Mouse (Mus musculus) CD4-positive, CD25-positive, alpha-beta regulatory T cell, adult 2 months (primary cell): Measurements from ENCODE around the gene Ergic1.

Source experiments
- DNase-seq: peaks from one replicate; pipeline ENCODE4 v3.0.0-alpha.2; 2012; ENCODE audit warnings: low read depth, low spot score

Gene Ergic1

DNA sequence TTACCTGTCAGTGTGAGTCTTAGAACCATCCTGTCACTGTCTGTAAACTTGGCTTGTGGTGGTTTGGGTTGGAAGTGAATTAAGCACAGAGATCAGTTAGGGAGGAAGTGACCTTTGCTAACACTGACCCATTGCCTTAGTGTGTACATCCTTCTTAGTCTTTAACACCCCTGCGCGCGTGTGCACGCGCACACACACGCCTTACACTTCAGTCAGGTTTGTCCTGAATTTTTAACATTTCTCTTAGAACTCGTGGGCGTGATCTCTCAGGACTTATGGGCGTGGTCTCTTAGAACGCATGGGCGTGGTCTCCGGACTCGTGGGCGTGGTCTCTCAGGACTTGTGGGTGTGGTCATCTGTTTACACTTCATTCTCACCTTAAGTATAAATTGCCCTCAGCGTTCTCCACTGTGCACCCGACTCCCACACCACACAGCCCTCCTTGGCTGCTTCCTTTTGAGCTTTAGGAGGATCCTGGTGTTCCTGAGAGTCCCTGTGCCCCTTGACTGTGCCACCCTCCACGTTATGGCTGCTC lies 39.7 kb downstream of the Ergic1 start:
- peak; percentile 26 for DNase-seq

DNA sequence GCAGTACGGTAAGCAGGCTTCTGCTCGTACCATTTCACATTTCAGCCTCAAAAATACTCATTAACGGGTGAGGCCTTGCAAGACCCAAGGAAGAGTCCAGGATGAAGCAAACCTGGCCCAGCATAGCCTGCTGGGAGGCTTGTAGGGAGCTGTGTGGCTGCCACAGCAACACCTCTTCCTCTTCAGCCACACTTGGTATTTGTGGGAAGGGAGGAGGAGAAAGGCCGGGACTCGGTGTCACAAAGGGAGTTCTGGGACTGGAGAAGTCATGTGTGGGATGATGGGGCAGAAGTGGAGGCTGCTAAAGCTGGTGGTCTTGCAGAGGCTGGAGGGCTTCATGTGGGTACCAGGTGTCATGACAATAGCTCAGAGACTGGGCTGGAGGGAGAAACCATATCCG lies 40.2 kb downstream of the Ergic1 start:
- DNase-seq = no peak

DNA sequence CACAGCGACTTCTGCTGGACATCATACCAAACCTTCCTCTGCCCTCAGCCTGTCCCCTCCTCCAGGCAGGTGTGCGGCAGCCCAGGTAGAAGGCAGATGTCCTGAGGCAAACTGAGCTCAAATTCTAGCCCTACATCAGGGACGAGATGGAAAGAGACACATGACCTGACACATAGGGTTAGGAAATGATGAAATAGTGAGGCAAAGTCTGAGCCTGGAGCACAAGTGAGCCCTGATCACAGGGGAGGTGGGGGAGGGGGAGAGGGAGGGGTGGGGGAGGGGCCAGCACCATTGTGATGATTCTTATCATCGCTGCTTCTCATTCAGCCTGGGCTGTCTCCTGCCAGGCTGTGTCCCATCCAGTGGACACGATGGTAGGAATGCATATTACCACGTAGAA lies 40.6 kb downstream of the Ergic1 start:
- no peak for DNase-seq

DNA sequence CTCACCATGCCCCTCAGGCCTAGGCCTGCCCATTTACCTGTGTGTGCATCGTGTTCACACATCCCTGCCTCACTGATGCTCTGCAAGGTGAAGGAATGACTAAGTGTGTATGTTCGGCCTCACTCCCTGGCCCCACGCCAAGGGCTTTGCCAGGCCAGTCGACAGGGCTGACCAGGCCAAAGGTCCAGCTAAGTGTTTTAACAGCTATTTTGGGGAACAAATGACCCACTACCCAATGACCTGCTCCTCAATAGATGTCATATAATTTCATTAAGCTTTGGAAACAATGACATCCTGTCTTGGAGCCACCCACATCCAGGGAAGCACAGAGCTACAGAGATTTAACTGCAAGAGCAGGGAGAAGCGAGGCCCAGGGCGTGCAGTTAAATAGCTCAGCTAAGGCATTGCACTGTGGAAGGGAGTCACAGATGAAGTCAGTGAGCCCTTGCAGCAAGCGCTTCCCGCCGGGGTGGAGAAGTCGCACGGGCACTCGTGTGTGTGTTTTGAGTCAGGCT lies 41.1 kb downstream of the Ergic1 start:
- no peak for DNase-seq

DNA sequence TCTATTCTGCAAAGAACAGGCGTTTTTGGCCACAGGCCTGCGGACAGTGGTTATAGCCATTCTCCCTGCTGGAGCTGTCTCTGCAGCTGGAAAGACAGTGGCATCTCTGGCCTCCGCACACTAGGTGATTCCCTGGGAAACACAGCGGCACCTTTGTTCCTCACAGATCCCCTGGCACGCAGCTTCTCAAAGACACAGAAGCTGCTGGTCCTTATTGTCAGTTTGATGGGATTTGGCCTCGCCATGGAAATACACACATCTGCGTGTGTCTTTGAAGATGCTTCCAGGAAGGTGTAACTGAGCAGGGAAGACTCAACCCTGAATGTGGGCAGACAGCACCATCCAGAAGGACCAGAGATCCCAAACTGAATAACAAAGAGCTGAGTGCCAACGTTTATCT lies 42.0 kb downstream of the Ergic1 start:
- no peak for DNase-seq

DNA sequence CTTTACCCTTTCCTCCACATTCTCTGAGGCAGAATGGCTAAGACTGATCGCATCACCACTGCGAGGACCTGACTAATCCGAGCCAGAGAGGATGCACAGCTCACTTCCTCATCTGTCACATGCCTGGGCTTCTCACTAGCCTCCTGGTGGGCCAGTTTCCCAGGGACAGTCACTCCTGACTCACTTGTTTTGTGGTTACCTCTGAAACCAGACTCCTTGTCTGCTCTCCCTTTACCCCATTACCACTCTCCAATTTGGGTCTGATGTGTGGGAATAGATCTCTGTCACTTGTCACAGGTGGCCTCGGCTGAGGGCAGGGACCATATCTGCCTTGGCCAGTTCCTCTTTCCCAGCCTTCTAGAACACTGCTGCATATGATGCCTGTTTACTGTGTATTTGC lies 44.3 kb downstream of the Ergic1 start:
- no peak for DNase-seq

DNA sequence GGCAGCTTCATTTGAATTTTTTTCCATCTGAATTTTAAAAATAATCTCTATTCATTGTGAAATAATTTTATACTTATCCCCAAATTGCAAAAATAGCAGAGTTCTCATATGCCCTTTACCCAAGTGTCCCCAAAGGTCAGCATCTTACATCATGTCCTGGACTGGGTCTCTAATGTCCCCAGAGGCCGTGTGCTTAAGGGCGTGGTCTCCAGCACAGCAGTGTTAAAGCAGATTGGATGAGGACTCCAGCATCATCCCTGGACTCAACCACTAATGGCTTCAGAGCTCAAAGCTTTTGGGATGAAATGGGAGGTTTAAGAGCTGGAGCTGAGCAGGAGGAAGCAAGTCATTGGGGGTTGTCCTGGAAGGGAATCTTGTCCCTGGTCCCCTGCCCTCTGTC lies 45.2 kb downstream of the Ergic1 start:
- no peak for DNase-seq

DNA sequence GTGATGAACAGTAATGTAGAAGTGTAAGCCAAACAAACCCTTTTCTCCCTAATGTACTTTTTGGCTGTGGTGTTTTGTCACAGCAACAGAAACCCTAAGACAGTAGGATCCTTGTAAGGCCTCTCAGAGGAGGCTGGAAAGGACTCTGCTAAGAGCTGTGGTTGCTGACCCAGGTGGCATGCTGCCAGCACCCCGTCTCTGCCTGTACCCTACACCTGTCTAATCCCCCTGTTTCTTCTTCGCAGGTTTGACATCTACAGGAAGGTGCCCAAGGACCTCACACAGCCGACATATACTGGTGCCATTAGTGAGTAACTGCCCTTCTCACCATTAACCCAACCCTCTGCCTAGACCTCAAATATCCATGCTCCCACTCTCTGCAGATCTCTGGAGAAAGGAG lies 47.1 kb downstream of the Ergic1 start:
- no peak for DNase-seq

DNA sequence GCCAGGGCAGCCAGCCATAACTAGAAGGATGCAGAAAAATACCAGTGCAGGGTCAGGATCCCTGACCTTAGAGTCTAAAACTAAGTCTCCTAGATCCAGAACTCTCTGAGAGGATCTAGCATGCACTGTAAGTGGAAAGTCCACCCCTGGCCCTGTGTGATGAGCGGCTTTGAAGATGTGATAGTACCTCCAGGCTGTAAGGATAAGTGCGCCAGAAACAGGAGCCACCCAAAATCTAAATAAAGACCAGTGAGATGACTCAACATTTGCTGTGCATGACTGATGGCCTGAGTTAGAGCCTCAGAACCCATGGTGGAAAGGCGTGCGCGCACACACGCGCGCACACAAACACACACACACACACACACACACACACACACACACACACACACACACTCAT lies 47.6 kb downstream of the Ergic1 start:
- no peak for DNase-seq

DNA sequence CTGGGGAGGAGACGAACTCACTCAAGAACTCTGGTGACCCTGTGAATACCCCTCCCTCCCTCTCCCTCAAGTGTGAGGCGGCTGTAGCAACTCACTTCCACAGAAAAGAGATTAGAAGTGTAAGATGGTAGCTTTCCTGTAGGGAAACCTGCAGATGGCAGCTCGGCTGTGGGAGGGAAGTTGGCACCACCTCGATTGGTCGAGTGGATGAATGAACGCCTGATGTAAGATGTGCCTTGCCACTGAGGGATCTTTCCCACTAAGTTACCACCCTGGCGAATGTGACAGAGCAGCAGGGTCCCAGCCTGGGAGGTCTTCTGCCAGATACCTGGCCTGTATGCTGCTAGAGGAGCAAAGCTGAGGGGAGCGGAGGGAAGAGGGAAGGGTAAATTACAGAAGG lies 48.5 kb downstream of the Ergic1 start:
- DNase-seq = no peak

DNA sequence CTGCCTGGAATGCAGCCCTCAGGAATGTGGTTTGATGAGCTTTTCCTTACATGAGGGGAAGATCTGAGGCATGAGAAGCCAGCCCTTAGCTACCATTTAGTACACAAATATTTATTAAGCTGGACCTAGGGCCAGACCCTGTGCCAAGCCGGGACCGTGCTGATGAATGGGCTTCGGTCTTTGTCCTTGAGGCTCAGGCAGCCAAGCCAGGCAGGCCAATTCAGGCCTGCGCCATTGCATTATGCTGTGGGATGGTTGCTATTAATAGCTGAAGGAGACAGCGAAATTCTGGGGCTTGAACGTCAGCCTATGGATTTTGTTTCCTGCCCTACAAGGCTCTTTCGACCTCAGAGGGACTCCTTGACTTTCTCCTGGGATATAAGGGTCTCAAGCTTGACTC lies 50.0 kb downstream of the Ergic1 start:
- no peak for DNase-seq

DNA sequence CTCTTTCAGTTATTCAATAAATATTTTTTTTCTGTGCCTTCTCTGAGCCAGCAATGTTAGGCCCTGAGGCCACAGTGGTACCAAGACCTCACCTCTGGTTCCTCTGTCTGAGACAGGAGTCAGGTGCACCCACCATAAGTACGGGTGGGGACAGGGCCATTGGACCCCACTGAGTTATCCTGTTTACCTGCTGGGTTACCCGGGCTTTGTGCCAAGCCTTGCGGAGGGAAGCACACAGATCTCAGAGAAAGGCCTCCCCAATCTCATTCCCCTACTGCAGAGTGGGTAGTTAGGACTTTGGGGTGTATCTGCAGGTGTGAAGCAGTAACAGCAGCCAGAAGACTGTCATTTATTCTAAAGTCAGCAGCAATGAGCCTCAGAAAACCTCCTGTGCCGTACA lies 50.6 kb downstream of the Ergic1 start:
- DNase-seq = no peak

DNA sequence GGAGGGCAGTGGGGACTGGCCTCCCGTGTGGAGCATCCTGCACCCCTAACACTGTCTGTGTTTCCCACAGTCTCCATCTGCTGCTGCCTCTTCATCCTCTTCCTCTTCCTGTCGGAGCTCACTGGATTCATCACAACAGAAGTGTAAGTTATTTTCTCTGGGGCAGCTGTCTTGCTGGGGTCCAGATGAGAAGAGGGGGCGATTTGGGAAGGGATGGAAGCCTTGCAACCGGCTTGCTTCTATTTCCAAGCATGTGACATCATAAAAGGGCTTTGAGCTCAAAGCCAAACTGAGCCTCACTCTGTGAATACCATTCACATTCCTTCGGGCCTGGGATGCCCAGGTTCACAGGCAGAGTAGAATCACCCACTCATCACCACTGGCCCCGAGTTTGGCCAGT lies 53.0 kb downstream of the Ergic1 start:
- DNase-seq = no peak

DNA sequence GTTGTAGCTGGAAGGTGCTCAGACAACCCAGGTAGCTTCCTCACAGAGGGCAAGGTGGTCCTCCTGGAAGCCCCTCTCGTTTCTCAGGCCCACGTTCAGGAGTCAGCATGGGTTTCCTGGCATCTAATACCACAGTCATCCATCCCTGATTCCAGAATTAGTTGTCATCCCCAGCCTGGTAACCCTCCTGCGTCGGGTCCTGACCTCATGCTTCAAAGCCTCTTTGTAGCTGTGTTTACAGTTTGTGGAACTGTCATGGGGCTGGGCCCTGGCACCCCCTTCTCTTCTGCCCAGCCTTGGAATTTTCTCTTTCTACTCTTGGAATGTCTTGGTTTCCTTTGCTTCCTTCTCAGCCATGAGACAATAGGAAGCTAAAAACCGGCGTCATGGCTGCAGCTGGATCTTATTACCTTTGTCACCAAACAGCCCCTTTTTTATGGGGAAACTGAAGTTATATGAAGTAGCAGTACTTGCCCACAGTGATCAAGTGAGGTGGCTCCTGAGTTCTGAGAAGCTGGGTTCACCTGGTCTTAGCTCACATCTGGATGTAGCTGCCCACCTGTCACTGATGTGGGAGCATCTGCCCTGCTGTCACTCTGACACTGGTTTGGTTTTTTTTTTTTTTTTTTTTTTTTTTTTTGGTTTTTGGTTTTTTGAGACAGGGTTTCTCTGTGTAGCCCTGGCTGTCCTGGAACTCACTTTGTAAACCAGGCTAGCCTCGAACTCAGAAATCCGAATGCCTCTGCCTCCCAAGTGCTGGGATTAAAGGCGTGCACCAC lies 53.6 kb downstream of the Ergic1 start:
- no peak for DNase-seq

DNA sequence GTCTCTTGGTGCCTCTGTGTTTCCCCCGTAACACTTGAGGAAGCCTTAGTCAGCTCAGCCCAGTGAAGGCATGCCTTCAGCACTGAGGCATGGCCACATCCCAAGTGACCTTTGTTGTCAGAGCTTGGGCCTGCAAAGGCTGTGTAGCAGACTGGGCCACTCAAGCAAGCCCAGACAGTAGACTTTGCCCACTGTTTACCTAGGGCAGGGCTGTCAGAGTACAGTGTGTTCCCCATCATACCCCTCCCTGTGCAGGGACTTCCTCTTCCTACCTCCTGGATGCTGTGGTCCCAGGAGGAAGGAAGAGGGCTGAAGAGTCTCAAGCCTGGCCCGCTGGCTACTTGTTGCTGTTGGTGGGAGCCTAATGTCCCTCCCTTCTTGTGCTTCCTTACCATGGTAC lies 55.4 kb downstream of the Ergic1 start:
- DNase-seq = no peak

DNA sequence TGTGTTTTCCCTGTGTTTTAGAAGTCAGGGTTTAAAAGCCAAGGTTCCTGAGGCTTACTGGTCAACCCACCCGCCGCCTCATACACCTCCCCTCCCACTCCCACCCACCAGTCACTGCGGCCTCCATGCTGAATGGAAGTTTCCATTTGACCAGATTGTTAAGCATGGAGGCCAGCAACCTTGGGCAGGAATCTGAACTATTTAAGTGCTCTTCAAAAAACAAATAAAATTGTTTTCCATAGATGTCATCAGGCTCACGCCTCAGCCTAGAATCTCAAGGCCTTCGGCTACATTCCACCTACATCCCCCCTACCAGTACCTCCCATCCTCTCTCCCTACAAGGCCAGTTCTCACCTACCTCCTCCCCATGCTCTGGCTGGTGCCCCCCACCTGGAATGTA lies 57.2 kb downstream of the Ergic1 start:
- no peak for DNase-seq

DNA sequence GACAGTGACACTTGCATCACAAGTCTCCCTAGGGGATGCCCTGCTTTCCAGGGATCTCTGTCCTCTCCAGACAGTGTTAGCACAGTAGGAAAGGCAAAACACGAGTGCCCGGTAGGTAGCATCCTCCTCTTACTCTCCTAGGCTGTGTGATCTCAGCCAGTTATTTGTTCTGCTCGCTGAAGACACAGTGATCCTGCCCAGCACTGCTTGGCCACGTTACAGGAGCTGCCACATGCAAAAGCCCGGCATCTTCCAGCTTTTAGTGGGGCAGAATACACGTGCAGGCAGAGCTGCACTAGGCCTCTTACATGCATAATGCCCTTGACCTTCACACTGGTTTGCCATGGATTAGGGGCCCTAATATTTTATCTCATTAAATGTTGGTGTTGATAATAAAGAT lies 58.3 kb downstream of the Ergic1 start:
- no peak for DNase-seq

DNA sequence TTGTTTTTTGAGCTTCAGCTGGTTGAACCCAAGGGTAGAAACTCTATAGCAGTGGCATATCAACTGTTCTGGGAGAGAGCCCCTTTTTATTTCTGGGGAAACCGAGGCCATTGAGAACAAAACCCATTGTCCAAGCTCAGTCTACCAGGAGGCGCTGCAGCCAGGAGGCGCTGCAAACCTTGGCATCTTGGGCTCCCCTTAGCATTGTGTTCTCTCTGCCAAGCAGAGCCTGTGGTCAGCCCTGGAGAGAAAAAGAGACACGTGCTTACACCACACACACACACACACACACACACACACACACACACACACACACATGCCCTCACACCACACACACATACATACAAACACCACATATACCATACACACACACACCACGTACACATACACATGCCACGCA lies 59.0 kb downstream of the Ergic1 start:
- no peak for DNase-seq

DNA sequence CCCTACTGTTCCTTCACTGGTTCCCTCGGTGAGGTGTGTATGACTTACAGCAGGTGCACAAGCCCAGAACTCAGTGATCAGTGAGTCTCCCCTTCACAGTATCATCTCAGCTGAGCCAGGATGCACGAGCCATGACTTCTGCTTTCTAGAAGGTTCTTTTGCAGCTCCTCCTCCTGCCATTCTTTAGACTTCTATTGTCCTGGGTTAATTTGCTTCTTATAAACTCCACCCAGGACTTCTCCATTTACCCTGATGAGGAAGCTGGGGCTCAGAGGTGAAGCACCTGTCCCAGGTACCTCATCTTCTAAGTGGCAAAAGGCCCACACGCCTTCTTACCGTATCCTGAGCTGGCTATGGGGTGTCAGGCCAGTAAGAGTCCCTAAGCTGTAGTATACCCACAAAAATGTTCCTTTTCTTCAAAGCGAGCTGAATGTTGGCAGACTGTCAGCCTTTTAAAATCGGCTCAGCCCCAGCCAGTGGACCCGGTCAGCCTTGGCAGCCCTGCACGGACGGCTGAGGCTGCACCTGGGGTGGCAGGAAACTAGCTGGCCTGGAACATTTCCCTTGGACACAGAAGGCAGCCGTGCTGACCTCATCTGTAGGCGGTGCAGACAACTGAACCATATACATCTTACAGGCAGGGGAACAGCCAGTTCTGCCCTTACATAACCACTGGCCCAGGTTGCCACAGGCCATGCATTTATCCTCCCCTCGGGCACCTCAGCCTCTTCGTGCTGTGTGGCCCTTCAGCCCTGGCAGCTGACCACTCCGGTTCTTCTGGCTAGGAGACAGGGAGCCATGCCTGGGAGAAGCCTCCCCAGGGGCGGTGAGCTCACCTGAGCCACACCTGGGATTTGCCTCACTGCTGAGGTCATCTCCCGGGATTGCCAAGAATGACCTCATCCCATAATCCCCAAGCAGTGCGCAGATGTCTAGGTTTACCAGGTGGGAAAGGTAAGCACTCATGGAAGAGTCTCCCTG lies 59.8 kb downstream of the Ergic1 start:
- DNase-seq = no peak

DNA sequence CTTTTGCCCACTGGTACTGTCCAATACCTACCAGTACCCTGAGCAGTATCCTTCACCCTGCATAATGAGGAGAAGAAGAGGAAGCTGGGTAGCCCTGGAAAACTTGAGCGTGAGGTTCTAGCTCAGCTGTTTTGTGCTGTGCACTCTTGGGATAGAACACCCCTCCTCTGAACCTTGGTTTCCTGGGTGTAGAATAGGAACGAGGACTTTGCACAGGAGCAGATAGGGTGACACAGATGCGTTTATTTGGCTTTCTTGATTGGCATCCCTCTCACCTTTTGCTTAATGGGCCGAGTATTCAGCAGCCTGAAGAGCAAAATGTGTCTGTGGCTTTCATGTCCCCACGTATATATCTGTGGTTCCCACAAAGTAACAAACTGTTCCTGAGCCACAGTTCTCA lies 60.6 kb downstream of the Ergic1 start:
- no peak for DNase-seq

DNA sequence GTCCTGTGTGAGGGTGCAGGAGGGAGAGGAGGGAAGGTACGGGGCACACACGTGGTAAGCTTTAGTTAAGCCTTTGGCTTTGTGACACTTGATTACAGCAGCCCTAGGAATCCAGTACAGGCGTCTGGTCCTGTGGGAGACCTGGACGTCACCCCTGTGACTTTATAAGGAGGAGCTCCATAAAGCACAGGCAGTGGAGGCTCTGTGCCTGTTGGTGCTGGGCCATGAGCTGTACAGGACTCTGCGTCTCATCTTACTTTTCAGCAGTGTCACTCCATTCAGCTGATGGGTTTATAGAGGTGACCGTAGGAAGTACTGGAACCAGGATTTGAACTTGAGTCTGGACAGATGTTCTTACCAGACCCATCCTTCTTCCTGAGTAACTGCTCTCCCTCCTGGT lies 62.7 kb downstream of the Ergic1 start:
- no peak for DNase-seq

DNA sequence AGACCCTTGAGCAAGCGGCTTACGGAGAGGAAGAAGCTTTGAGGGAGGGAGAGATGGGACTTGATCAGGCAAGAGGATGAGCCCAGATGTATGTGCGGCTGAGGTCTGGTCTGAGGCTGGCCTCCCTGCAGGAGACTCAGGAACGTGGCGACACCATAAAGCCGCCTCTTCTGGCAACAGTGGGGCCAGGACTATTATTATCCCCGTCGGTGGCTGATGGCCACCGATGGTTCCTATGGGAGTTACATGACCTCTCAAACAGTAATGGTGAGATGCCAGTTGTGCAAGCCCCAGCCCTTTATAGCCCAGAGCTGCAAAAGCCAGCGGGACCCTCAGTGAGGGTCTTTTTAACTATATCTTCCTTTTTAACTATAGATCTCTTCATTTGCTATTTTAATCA lies 63.7 kb downstream of the Ergic1 start:
- no peak for DNase-seq
